Mouse (Mus musculus): ENCODE results near the gene Ap1b1. TPM values are rescaled to one million over a fixed set of nuclear protein-coding genes. Genes with fewer than 3 reads are reported as not detected.

Gene Ap1b1
- 162 and 169 TPM in 2 replicates for polyA plus RNA-seq (2012; rRNA removed)

- no peak within 1 kb of the TSS for H3K27ac ChIP-seq (ENCODE audit: insufficient read depth, low read length)
- H3K4me3 ChIP-seq (ENCODE audit: insufficient read depth, low read length) = peak within 1 kb of the TSS; percentile 65
- H3K4me1 ChIP-seq (ENCODE audit: control insufficient read depth, insufficient read depth, low read length) = peaks cover 6% of the 10 kb centered on the region
- TF ChIP-seq POLR2A (IDR thresholded peaks at IDR 0.05; ENCODE audit: extremely low read depth, insufficient read depth, low read length) = peak; percentile 50; the same call in 1 of the 2 replicates
- TF ChIP-seq CTCF (IDR thresholded peaks at IDR 0.05; ENCODE audit: extremely low read depth, insufficient read depth, low read length) = no peak
Observed at GRCm38 (mm10) chr11:4986695-4987486, at the start of gene Ap1b1. Ap1b1 (plus strand) TSS chr11:4986824.

- Histone ChIP-seq H3K4me1 (ENCODE audit: control insufficient read depth, insufficient read depth, low read length) (peaks cover 2% of the 10 kb centered on the region; the same call in 1 of the 2 replicates), H3K4me3 (ENCODE audit: insufficient read depth, low read length) (peak overlapping the region; percentile 85), H3K27ac (ENCODE audit: insufficient read depth, low read length) (no peak overlapping the region)
- TF ChIP-seq POLR2A (IDR thresholded peaks at IDR 0.05; ENCODE audit: extremely low read depth, insufficient read depth, low read length) (no peak), CTCF (IDR thresholded peaks at IDR 0.05; ENCODE audit: extremely low read depth, insufficient read depth, low read length) (no peak)
Observed at GRCm38 (mm10) chr11:4946530-4946929, 40.1 kb upstream of the Ap1b1 start.

GRCm38 (mm10) chr11:4946947-4947812 is 39.4 kb upstream of the Ap1b1 start:
- Histone ChIP-seq H3K27ac (ENCODE audit: insufficient read depth, low read length) (peak overlapping the region; percentile 91), H3K4me3 (ENCODE audit: insufficient read depth, low read length) (peak overlapping the region; percentile 85), H3K4me1 (ENCODE audit: control insufficient read depth, insufficient read depth, low read length) (peaks cover 2% of the 10 kb centered on the region; the same call in 1 of the 2 replicates)
- TF ChIP-seq CTCF (IDR thresholded peaks at IDR 0.05; ENCODE audit: extremely low read depth, insufficient read depth, low read length) (no peak), POLR2A (IDR thresholded peaks at IDR 0.05; ENCODE audit: extremely low read depth, insufficient read depth, low read length) (peak; percentile 40)

GRCm38 (mm10) chr11:4947813-4948174 is 38.8 kb upstream of the Ap1b1 start, which contains the start of gene Nefh:
Nefh (minus strand) TSS chr11:4948064.
- Histone ChIP-seq H3K27ac (ENCODE audit: insufficient read depth, low read length) (peak within 1 kb of the TSS; percentile 91), H3K4me1 (ENCODE audit: control insufficient read depth, insufficient read depth, low read length) (peaks cover 2% of the 10 kb centered on the region; the same call in 1 of the 2 replicates), H3K4me3 (ENCODE audit: insufficient read depth, low read length) (peak within 1 kb of the TSS; percentile 85)
- TF ChIP-seq POLR2A (IDR thresholded peaks at IDR 0.05; ENCODE audit: extremely low read depth, insufficient read depth, low read length) (no peak), CTCF (IDR thresholded peaks at IDR 0.05; ENCODE audit: extremely low read depth, insufficient read depth, low read length) (no peak)

GRCm38 (mm10) chr11:4948792-4949191 is 37.8 kb upstream of the Ap1b1 start:
- Histone ChIP-seq H3K4me3 (ENCODE audit: insufficient read depth, low read length) (peak overlapping the region; percentile 85), H3K27ac (ENCODE audit: insufficient read depth, low read length) (no peak overlapping the region), H3K4me1 (ENCODE audit: control insufficient read depth, insufficient read depth, low read length) (peaks cover 9% of the 10 kb centered on the region)
- TF ChIP-seq CTCF (IDR thresholded peaks at IDR 0.05; ENCODE audit: extremely low read depth, insufficient read depth, low read length) = no peak
- TF ChIP-seq POLR2A (IDR thresholded peaks at IDR 0.05; ENCODE audit: extremely low read depth, insufficient read depth, low read length) = no peak

GRCm38 (mm10) chr11:4949256-4950044 is 37.2 kb upstream of the Ap1b1 start:
- Histone ChIP-seq H3K27ac (ENCODE audit: insufficient read depth, low read length) (no peak overlapping the region), H3K4me3 (ENCODE audit: insufficient read depth, low read length) (peak overlapping the region; percentile 85), H3K4me1 (ENCODE audit: control insufficient read depth, insufficient read depth, low read length) (peaks cover 9% of the 10 kb centered on the region)
- TF ChIP-seq CTCF (IDR thresholded peaks at IDR 0.05; ENCODE audit: extremely low read depth, insufficient read depth, low read length) = no peak
- no peak for TF ChIP-seq POLR2A (IDR thresholded peaks at IDR 0.05; ENCODE audit: extremely low read depth, insufficient read depth, low read length)

GRCm38 (mm10) chr11:4953401-4953800 is 33.2 kb upstream of the Ap1b1 start:
- Histone ChIP-seq H3K4me3 (ENCODE audit: insufficient read depth, low read length) (no peak overlapping the region), H3K4me1 (ENCODE audit: control insufficient read depth, insufficient read depth, low read length) (peaks cover 11% of the 10 kb centered on the region), H3K27ac (ENCODE audit: insufficient read depth, low read length) (no peak overlapping the region)
- TF ChIP-seq POLR2A (IDR thresholded peaks at IDR 0.05; ENCODE audit: extremely low read depth, insufficient read depth, low read length) = no peak
- no peak for TF ChIP-seq CTCF (IDR thresholded peaks at IDR 0.05; ENCODE audit: extremely low read depth, insufficient read depth, low read length)

GRCm38 (mm10) chr11:4953918-4954317 is 32.7 kb upstream of the Ap1b1 start:
- TF ChIP-seq POLR2A (IDR thresholded peaks at IDR 0.05; ENCODE audit: extremely low read depth, insufficient read depth, low read length) (no peak), CTCF (IDR thresholded peaks at IDR 0.05; ENCODE audit: extremely low read depth, insufficient read depth, low read length) (no peak)
- no peak overlapping the region for H3K4me3 ChIP-seq (ENCODE audit: insufficient read depth, low read length)
- peaks cover 11% of the 10 kb centered on the region for H3K4me1 ChIP-seq (ENCODE audit: control insufficient read depth, insufficient read depth, low read length)
- no peak overlapping the region for H3K27ac ChIP-seq (ENCODE audit: insufficient read depth, low read length)
